Mouse (Mus musculus) common myeloid progenitor, adult 5-6 weeks (primary cell): ENCODE measurements at regions not wholly inside any gene's neighbourhood (a gene's known extent, or its start where the extent isn't known, plus 50 kb on each side); places are given as distances from the start of the nearest gene placed in this dataset.

ENCODE experiments used
- ATAC-seq: replicated peaks from 2 replicates; pipeline ENCODE4 v1.8.0; 2016; ENCODE audit warnings: low read depth, mild to moderate bottlenecking, moderate TSS enrichment, inconsistent platforms; ENCODE audit not compliant: poor library complexity, severe bottlenecking

GRCm38 (mm10) chr9:32815473-32815872 lies 179.5 kb downstream of the Ets1 start:
- no peak for ATAC-seq

GRCm38 (mm10) chr9:32816649-32817425 lies 180.8 kb downstream of the Ets1 start:
- ATAC-seq: no peak

DNA sequence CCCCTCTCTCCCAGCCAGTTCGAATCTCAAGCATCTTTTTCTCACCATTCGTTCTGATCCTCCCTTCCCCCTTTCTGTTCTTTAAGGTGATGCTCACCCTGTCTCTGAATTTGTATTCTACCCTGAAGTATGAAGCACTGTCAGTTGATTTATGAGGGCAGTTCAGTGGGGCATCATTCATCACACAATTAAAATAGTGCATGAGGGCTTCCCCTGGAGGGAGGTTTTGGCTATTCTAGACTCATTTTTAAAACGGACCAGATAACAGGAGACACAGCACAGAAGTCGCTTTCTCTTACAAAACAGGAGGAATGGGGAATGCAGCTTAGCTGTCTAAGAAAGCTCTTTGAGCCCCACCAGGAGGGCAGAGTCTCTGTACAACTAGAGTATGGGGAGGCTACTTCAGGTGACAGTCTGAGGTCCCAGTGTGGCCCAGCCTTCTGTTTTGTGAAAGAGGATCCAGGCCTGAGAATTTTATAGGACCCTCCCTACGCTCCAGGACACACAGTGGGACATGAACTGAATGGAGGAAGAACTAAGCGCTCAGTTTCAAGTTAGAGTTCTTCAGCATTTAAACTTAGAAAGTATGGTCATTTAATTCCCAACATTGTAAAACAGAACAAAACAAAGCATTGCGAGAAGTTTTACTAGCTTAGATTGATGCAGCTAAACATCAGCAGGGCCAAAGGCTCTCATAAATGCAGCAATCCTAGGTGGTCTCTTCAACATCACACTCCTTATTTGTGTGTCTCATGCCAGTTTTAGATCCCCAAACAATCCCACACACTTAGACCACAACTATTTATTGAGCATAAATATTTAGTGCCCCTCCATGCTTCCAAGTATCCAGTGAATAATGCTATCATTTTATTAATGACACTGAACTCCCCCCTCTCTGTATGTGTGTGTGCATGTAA lies 181.7 kb downstream of the Ets1 start:
- no peak for ATAC-seq

DNA sequence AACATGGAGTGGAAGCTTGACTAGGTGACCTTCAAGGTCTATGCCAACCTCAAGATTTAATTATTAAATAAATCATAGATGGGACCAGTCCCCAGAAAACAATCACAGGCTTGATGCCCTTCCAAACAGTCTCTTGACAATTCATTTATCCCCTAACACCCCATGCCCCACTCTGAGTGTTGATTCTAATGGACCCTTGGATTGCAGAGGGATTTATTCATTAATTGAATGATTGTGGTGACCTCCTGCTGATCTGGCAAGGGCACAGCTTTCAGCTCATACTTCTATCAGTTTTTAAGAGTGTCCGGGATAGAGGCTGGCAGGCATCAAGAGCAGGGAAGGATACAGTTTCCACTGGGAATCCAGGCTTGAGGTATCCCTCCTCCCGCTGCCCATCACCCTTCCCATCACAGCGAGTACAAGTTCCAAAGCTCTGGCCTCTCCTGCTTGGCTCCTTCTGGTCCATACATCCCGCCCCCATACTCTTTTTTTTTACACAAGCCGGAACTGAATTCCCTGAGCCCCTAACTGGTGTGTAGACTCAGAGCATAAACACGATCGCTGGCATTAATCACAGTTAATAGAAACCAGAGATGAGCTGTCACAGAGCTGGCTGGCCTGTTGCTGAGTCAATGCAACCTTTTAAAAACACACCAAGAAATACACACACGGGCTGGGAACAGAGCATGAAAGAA lies 187.6 kb downstream of the Ets1 start:
- ATAC-seq: no peak

- ATAC-seq: no peak
These were observed 188.1 kb downstream of the Ets1 start for GRCm38 (mm10) chr9:32824134-32824531.

DNA sequence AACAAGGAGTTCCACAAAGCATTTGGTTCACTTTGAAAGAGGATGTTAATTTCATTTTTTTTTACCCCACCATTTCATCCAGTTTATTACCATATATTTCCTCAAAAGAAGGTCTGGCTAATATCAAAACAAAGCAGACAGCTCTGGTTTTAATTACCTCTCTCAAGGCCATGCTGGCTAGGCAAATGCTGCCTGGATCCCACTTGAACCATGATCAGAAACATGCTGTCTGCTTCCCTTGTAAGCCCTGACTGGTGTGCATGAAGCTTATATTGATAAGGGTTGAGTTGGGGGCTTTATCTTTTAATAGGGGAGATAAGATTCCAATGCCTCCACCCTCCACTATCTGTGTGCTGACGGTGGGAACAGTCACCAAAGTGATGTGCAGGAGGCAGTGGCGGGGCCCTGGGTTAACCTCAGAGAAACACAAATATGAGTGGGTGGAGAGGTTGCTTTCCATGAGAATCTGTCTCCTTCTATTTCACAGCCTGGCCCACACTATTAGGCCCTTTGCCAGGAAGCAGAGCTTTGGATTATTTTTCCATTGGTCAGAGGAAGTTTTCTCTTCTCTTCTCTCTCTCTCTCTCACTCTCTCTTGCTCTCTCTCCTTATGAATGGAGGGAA lies 194.4 kb downstream of the Ets1 start:
- ATAC-seq: no peak

DNA sequence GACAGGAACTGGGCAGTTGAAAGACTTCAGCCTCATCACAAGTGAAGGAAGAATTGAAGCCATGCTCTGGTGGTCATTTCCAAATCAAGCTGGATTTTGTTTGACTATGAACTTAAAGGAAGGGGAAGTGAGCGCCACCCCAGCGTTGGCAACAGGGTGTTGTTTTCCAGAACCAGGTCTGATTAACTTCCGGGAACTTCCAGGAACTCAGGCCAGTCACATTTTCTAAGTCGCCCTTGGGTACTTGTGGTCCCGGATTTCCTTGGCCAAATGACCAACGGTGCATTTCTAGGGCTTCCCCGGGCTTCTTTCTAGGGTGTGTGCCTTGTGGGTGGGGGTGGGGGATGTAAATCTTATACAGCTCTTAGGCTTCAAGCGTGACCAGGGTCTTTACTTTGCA lies 197.4 kb downstream of the Ets1 start:
- ATAC-seq: no peak

DNA sequence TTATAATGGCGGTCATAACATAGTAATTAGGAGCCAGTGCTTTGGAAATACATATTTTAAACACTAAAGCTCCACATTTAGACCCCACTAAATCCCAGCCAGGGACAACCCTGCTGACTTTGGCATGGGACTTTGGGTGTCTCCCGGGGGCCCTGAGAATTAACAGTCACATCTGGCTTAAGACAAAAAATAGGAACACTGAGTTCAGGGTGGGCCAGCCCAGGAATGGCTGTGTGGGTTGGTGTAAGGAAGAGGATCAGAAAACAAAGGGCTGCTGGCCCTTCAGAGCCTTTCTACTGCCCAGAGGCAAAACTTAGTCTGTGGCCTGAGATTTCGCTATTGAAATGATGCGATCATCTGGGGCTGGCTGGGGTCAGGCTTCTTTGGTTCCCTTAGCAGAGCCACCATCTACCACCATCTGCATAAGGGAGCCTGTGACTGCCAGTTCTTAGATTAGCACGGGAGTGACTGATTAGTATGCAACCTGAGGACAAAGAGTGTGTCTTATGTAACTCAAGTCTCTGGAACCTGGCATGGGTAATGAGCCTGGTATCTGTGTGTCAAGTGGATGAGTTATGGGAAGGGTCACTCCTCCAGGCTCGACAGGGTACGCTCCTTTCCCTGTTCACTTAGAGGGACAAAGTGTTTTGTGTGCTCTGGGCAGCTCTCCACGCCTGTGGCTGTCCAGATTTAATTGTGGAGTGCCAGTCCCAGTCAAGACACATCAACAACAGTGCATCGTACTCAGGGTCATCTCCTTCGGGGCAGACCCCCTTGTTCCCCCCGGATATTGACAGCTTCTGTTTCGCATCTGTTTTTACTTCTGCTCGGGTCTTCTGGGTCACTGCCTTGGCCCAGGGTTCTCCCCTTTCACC lies 199.0 kb downstream of the Ets1 start:
- ATAC-seq: no peak

DNA sequence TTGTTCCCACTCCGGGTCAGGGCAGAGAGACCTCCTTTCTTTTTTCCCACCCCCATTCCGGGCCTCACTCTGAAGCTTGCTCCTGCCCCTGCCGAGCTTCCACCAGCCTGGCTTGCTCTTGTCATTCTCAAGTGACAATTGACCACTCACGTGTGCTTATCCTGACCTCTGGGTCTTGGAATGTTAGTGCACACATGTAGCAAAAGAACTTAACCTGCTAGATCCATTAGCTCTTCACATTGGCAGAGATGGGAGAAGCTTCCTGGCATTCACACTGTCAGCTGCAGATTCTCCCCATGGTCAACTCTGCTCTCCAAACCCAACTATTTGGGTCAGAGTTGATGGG lies 199.6 kb downstream of the Ets1 start:
- ATAC-seq: no peak

GRCm38 (mm10) chr9:32836371-32836770 lies 200.3 kb downstream of the Ets1 start:
- no peak for ATAC-seq

GRCm38 (mm10) chr9:32847361-32847760 lies 211.3 kb downstream of the Ets1 start:
- no peak for ATAC-seq

- ATAC-seq: no peak
These were observed 216.3 kb downstream of the Ets1 start for GRCm38 (mm10) chr9:32852282-32852681.

- 0 out of 2 replicates have a peak, but pooled peaks have one; percentile 36 for ATAC-seq
These were observed 227.3 kb downstream of the Ets1 start for GRCm38 (mm10) chr9:32863286-32863685.

DNA sequence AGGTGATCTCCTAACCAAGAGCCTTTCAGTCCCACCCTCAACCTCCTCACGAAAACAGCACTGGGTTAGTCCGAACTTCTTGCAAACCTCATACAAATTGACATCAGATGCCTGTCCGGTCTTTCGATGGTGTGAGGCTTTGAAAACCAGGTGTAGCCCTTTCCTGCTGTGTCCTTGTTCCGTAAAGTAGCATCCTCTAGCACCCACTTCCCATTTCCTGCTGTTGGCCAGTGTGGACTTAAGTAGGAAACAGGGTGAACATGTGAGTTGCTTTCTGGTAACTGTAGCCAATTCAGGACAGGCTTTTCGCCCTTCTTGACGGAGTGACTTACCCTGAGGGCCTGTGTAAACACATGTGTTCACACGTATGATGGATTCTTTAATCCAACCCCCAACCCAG lies 232.9 kb downstream of the Ets1 start:
- no peak for ATAC-seq

DNA sequence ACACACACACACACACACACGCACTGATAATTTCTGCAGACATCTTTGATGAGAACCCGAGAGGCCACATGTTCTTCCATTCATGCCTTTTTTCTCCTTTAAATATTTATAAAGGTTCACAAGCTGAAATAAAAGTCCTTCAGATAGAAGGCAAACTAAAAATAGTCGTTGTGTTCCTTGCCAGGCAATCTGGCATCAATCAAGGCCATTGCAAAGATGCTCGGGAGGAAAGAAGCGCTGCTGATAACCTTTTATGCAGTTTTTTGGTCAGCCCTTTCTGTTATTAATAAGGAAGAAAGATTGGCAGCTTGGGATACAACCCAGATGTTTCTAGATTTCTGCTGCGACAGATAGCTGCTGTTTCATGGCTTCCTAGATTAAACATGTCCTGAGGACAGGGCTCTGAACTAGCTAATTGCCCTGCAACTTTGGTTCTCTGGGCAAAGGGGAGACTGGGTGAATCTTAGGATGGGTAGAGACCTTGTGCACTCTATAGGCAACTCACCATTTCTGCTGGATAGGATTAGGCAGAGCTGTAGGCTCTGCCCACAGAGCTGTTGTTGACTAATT lies 238.4 kb downstream of the Ets1 start:
- ATAC-seq: no peak

- no peak for ATAC-seq
These were observed 247.0 kb downstream of the Ets1 start for GRCm38 (mm10) chr9:32882819-32883587.

- no peak for ATAC-seq
These were observed 250.1 kb downstream of the Ets1 start for GRCm38 (mm10) chr9:32886008-32886650.

DNA sequence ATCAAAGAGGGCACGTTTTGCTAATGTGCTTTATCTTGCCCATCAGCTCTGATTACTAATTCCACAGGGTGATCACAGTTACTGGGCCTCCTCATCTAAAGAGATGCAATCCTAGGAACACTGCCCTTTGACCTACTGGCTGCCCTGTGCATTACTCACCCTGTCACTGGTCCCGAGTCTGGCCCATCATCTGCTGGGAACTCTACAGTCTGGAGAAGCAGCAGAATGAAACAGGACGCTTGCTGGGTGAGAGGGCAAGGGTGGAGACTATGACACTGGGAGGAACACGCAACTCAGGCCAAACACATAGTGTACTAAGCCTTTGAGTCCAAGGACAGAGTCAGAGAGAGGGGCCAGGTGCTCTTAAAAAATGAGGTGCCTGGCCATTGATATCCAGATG lies 263.8 kb downstream of the Ets1 start:
- ATAC-seq: no peak
